Mouse (Mus musculus) midbrain, embryonic 12.5 days (tissue): ENCODE results near the gene Man1b1. TPM values are rescaled to one million over a fixed set of nuclear protein-coding genes. Genes with fewer than 3 reads are reported as not detected.
A peak's percentile ranks its signal among the peaks of the same experiment; 100 is the strongest.

ENCODE experiments used
- ATAC-seq: fragments of 200-750 bp; cut with Nextera tagmentation; 2 replicates; pipeline ENCODE4 v1.8.0; 2017; ENCODE audit warnings: low read depth, moderate TSS enrichment, moderate library complexity; ENCODE audit not compliant: low FRiP score
- H3K27ac ChIP-seq: fragments of 300-500 bp; sonication (generic); replicated peaks from 2 replicates; pipeline ENCODE4 v1.5.1; 2016; ENCODE audit warnings: mild to moderate bottlenecking
- H3K27me3 ChIP-seq: fragments of 300-500 bp; sonication (generic); 2 replicates; pipeline ENCODE4 v1.6.1; 2016; ENCODE audit warnings: mild to moderate bottlenecking
- H3K36me3 ChIP-seq: fragments of 300-500 bp; sonication (generic); 2 replicates; pipeline ENCODE4 v1.6.1; 2016
- H3K4me1 ChIP-seq: fragments of 300-500 bp; sonication (generic); 2 replicates; pipeline ENCODE4 v1.6.1; 2016
- H3K4me2 ChIP-seq: fragments of 300-500 bp; sonication (generic); replicated peaks from 2 replicates; pipeline ENCODE4 v1.6.1; 2016; ENCODE audit warnings: mild to moderate bottlenecking, moderate library complexity
- H3K4me3 ChIP-seq: fragments of 300-500 bp; sonication (generic); 2 replicates; pipeline ENCODE4 v1.5.1; 2016; ENCODE audit warnings: mild to moderate bottlenecking
- H3K9ac ChIP-seq: fragments of 300-500 bp; sonication (generic); replicated peaks from 2 replicates; pipeline ENCODE4 v1.6.1; 2016; ENCODE audit warnings: mild to moderate bottlenecking, moderate library complexity
- H3K9me3 ChIP-seq: fragments of 300-500 bp; sonication (generic); 2 replicates; pipeline ENCODE4 v1.6.1; 2016; ENCODE audit warnings: mild to moderate bottlenecking
- WGBS: fragments of 180-500 bp; shearing (Covaris S2); methylation state at CpG from one replicate; pipeline ENCODE4 v1.1.7; 2016; 5-methylcytosine and 5-hydroxymethylcytosine counted together
- polyA plus RNA-seq: library from polyadenylated mRNA; unstranded; fragments of >200 nt; fragmentation: Nextera tagmentation; extraction: Ambion mirVana; gene quantifications from 2 replicates; pipeline ENCODE4 v1.2.1, GENCODE M21; 2016

Gene Man1b1
- polyA plus RNA-seq, 1 experiment from 2014 or later = 72.2 TPM

DNA sequence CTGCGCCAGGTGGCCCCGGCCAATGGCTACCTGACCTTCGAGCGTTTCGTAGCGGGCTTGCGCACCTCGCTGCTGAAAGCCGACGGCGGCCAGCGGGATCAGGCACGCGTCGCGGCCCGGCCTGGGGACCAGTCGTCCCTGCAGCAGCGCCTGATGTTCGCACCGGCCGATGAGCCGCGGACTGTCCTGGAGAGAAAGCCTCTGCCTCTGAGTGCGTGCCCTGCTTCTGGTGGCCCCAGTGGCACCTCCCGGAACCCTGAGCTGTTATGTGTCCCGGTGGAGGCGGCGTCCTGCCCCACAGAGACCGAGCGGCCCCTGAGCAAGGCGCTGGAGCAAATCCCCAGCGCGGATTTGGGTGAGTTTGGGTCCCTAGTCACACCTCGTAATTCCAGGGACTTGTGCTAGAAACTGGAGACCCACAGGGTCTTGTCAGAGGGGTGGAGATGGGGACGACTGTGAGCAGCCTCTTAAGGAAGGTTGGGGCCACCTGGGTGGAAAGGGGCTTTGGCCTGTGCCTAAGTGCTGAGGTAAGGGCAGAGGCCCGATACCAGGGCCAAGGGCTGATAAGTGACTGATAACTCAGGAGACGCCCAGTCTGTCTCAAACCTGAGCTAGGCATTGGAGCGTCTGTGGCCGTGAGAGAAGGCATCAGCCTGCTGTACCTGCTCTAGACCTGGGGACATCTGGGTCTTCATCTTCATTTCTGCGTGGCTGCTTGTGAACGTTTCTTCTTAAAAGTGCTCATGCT lies 40.7 kb downstream of the Man1b1 start:
- 2% methylated on average over 42 of the region's 42 CpGs for WGBS

DNA sequence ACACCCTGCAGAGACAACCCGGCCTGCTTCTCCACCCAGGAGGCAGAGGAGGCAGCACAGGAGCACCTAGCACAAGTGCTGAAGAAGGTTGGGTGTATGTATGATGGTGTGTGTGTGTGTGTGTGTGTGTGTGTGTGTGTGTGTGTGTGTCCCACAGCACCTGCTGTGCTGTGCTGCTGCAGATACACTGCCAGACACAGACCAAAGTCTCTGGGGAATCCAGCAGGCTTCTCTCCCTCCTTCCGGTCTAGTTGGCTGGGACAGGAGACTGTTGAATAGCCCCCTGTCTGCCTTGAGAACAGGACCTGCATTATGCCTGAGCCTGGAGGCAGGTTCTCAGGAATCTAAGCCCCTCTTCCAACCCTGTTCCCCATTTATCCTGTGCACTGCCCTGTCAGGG lies 41.3 kb downstream of the Man1b1 start:
- ATAC-seq = no peak

More for the DNA sequence above, 40.7 kb downstream of the Man1b1 start:
- ATAC-seq = 0 out of 2 replicates have a peak, but pooled peaks have one; percentile 14
- peak overlapping the region; percentile 90; the same call in 1 of the 2 replicates for H3K27ac ChIP-seq
- peaks cover 10% of the 10 kb centered on the region; the same call in 1 of the 2 replicates for H3K27me3 ChIP-seq
- peak overlapping the region; percentile 78 for H3K9ac ChIP-seq
- H3K36me3 ChIP-seq = peaks cover 25% of the 10 kb centered on the region
- H3K4me2 ChIP-seq = peak overlapping the region; percentile 96
- H3K4me3 ChIP-seq = peak overlapping the region; percentile 77
- H3K9me3 ChIP-seq = no peaks in the 10 kb centered on the region
- peaks cover 32% of the 10 kb centered on the region for H3K4me1 ChIP-seq

DNA sequence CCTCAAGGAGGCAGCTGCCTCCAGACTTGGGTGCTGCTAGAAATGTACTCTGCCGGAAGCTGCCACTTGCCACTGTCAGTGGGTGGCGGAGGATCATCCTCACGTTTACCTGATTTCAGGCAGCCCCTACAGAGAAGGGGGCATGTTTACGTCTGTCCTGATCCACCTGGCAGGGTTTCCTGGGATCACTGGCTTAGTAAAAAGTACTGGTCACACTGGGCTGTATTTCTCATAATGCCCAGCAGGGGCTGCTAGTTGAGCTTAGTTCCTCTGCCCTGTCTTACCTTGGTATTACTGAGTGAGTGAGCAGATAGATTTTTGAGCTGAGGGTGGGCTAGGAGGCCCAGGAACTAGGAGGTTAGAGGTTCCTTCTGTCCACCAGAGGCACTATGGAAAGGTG lies 44.5 kb downstream of the Man1b1 start:
- no peak for ATAC-seq
- 56% methylated on average over 4 of the region's 4 CpGs for WGBS
- H3K9ac ChIP-seq = no peak overlapping the region
- H3K36me3 ChIP-seq = peaks cover 34% of the 10 kb centered on the region
- no peak overlapping the region for H3K4me3 ChIP-seq
- no peaks in the 10 kb centered on the region for H3K27me3 ChIP-seq
- no peak overlapping the region for H3K4me2 ChIP-seq
- no peaks in the 10 kb centered on the region for H3K9me3 ChIP-seq
- H3K27ac ChIP-seq = no peak overlapping the region
- H3K4me1 ChIP-seq = peaks cover 27% of the 10 kb centered on the region

More for the DNA sequence above, 41.3 kb downstream of the Man1b1 start:
- peak overlapping the region; percentile 77 for H3K4me3 ChIP-seq
- peak overlapping the region; percentile 78 for H3K9ac ChIP-seq
- 33% methylated on average over 2 of the region's 2 CpGs for WGBS
- peaks cover 5% of the 10 kb centered on the region; the same call in 1 of the 2 replicates for H3K27me3 ChIP-seq
- H3K27ac ChIP-seq = no peak overlapping the region
- no peaks in the 10 kb centered on the region for H3K9me3 ChIP-seq
- H3K36me3 ChIP-seq = peaks cover 31% of the 10 kb centered on the region
- peaks cover 32% of the 10 kb centered on the region for H3K4me1 ChIP-seq
- peak overlapping the region; percentile 96 for H3K4me2 ChIP-seq

DNA sequence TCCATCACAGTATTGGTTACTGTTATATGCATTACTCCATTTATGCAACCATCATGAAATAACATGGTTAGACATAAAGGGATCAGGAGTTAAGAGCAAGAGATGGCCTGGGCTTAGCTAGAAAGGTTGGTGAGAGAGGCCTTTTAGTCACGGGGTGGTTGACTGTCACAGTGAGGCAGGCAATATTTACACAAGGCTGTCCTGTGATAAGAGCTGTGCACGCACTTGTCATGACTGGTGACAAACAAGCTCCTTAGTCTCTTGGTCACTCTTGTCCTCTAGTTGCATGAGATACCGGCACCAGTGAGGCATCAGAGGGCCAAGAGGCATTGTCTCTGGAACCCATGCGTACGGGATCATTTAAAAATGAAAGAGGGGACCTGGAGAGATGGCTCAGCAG lies 52.4 kb downstream of the Man1b1 start:
- WGBS = 76% methylated on average over 5 of the region's 5 CpGs
- ATAC-seq = no peak
- Histone ChIP-seq H3K4me3 (no peak overlapping the region), H3K4me1 (no peaks in the 10 kb centered on the region), H3K36me3 (no peaks in the 10 kb centered on the region), H3K27ac (no peak overlapping the region), H3K9ac (no peak overlapping the region), H3K27me3 (no peaks in the 10 kb centered on the region), H3K9me3 (no peaks in the 10 kb centered on the region), H3K4me2 (no peak overlapping the region)

DNA sequence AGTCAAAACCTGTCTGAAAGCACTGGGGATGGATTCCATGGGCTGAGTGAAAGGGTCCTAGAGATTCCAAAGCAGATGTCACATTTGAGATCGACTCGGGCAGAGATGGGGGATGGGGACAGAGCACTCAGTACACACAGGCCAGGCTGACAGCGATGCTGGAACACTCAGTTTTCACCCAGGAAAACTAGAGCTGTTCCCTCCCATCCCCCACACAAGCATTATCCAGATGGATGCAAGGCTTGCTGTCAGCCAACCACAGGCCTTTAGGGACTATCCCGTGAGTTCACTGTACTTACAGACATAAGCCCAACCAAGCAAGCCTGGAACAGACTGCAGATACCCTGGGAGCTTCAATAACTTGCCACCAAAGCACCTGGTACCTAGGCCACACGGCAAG lies 59.1 kb downstream of the Man1b1 start:
- Histone ChIP-seq H3K4me2 (no peak overlapping the region), H3K9me3 (no peaks in the 10 kb centered on the region), H3K27ac (no peak overlapping the region), H3K36me3 (no peaks in the 10 kb centered on the region), H3K9ac (no peak overlapping the region), H3K27me3 (peaks cover 35% of the 10 kb centered on the region), H3K4me1 (peaks cover 12% of the 10 kb centered on the region), H3K4me3 (no peak overlapping the region)
- 80% methylated on average over 5 of the region's 5 CpGs for WGBS
- ATAC-seq = no peak

DNA sequence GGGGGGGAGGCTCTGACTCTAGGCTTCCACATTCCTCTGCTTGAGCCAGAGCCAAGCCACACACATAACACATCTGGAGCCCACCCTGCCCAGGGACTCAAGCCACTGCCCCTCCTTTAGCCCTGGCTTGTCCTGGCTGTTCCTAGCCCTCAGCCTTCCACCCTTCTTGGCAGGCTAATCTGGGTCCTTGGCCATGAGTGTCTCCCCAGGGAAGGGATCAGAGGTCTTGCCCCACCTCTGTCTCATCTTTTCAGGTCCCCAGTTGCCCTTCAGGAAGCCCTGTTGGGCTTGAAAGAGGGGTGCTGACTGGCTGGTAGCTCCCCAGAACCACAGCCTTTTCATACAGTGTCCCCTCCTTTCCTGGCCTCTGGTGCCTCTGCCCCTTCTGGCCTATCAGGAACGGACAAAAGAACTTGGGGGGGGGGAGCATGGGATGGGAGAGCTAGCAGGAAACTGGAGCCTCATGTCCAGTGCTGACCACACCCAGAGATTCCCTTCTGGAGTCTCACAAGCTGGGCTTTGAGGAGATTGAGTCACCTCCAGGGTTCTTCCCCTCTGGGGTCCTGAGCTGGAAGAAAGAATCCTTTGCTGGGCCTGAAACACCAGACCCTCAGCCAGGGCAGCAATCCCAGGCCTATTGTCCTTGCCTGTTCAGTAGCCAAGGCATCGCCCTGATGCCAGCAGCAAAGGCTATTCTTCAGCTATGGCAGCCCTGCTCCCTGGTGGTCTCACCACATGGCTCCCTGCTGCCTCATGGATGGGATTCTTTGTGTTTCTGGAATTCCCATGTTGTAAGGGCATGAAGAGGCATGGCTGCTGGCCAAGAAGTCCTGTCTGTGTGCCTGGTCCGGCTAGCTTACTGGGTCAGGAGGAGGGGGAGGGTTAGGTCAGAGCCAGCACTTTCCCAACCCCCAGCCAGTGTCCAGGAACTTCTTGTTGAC lies 62.4 kb downstream of the Man1b1 start:
- ATAC-seq = no peak
- no peak overlapping the region for H3K9ac ChIP-seq

DNA sequence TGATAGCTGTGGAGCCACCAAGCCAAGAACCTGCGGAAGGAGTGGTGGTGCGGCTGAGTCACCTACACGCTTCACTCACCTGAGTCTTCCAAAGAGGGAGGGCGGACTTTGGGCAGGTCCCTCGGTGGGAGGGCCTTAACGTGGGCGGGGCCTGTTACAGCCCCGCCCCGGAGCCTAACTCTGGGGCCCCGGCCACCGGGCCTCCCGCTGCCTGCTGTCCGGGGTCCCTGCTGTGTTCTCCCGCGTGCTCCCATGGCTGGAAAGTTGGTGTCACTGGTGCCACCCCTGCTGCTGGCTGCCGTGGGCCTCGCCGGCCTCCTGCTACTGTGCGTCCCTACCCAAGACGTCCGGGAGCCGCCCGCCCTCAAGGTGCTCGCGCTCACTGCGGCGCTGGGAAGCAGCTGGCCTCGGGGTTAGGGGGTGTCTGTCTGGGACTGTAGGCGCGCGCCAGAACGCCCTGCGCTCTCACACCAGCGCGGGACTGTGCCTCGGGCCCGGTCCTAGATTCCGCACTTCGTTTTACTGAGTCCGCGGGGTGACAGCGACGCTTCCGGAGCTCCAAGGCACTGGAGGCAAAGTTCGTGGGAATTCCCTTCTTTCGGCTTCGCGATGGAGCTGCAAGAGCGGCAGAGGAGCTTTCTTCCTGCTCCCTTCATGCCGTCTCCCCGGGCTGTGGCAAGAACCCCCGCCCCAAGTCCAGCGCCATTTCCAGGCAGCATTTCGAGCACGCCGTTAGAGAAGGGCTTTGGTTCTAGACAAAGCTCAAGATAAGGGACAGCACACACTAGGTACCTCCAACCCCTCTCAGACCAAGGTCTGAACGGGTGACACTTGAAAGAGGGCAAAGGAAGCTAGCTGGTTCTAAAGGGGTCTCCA lies 63.8 kb downstream of the Man1b1 start, which contains the start of gene Entpd2:
Gene Entpd2, plus strand, starts transcription at position 154 of the 876 bp plus-strand sequence.
- H3K36me3 ChIP-seq = no peaks in the 10 kb centered on the region
- ATAC-seq = no peak
- peaks cover 22% of the 10 kb centered on the region for H3K4me1 ChIP-seq
- whole genome bisulfite sequencing = 2% methylated on average over 57 of the region's 57 CpGs
- no peak within 1 kb of the TSS for H3K9ac ChIP-seq
- H3K4me3 ChIP-seq = peak within 1 kb of the TSS; percentile 34
- H3K9me3 ChIP-seq = no peaks in the 10 kb centered on the region
- H3K27ac ChIP-seq = no peak within 1 kb of the TSS
- peak within 1 kb of the TSS; percentile 58 for H3K4me2 ChIP-seq
- H3K27me3 ChIP-seq = peaks cover 82% of the 10 kb centered on the region

More for the DNA sequence above, 62.4 kb downstream of the Man1b1 start:
- Histone ChIP-seq H3K4me1 (peaks cover 15% of the 10 kb centered on the region), H3K27ac (no peak overlapping the region), H3K36me3 (no peaks in the 10 kb centered on the region), H3K4me3 (no peak overlapping the region), H3K27me3 (peaks cover 67% of the 10 kb centered on the region), H3K9me3 (no peaks in the 10 kb centered on the region), H3K4me2 (no peak overlapping the region)
- WGBS = 43% methylated on average over 3 of the region's 3 CpGs

DNA sequence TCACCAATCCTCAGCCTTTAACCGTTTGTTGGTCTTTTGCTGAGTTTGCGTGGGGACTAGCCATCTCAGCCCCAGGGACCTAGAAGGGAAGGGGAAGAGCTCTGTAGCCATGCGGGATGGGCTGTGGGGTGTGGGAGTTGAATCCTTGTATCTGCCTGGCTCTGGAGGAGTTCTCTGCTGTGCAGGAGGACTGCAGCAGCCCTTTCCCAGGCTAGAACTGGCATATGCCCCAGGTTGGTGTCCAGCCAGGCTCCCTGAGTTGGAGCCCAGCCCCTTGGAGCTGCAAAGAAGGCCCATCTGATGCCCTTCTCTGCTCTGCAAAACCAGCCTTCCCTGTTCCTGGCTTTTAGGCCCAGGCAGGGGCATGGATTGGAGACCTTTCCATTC lies 64.5 kb downstream of the Man1b1 start:
- 24% methylated on average over 3 of the region's 3 CpGs for WGBS
- H3K27me3 ChIP-seq = peaks cover 86% of the 10 kb centered on the region
- no peaks in the 10 kb centered on the region for H3K36me3 ChIP-seq
- ATAC-seq = no peak
- H3K4me3 ChIP-seq = no peak overlapping the region
- H3K9ac ChIP-seq = no peak overlapping the region
- no peaks in the 10 kb centered on the region for H3K9me3 ChIP-seq
- H3K4me1 ChIP-seq = peaks cover 22% of the 10 kb centered on the region
- peak overlapping the region; percentile 58 for H3K4me2 ChIP-seq
- H3K27ac ChIP-seq = no peak overlapping the region

DNA sequence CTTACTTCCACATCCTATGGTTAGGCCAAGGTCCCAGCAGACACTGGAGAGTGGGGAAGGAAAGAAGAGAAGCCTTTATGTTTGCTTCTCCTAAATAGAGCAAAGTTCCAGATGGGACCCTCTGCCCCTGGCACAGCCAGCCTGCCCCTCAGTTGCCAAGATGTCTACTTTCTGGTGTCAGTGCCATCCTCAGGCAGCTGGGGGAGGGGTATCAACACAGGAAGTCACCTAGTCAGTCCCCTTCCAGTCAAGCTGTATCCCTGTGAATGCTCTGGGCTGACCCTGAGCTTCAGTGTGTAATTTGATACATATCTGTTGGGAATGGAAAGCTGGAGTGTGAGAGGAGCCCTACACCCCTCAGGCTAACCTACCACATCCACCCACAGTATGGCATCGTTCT lies 64.9 kb downstream of the Man1b1 start:
- no peaks in the 10 kb centered on the region for H3K9me3 ChIP-seq
- H3K4me1 ChIP-seq = peaks cover 22% of the 10 kb centered on the region
- no peak for ATAC-seq
- 70% methylated on average over 1 of the region's 1 CpGs for WGBS
- H3K27ac ChIP-seq = no peak overlapping the region
- peaks cover 85% of the 10 kb centered on the region for H3K27me3 ChIP-seq
- H3K4me2 ChIP-seq = no peak overlapping the region
- H3K4me3 ChIP-seq = no peak overlapping the region
- no peaks in the 10 kb centered on the region for H3K36me3 ChIP-seq
- no peak overlapping the region for H3K9ac ChIP-seq

DNA sequence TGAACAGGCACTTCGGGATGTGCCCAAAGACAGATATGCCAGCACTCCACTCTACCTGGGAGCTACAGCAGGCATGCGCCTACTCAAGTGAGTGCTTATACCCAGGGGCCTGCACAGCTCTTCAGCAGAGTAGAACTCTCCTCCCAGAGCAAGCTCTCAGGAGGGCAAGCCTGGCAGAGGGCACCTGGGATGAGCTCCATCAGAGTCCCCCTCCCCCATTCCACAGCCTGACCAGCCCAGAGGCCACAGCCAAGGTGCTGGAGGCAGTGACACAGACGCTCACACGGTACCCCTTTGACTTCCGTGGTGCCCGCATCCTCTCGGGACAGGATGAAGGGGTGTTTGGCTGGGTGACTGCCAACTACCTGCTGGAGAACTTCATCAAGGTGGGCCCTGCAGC lies 65.9 kb downstream of the Man1b1 start:
- WGBS = 93% methylated on average over 7 of the region's 7 CpGs
- Histone ChIP-seq H3K4me2 (no peak overlapping the region), H3K4me3 (no peak overlapping the region), H3K9me3 (no peaks in the 10 kb centered on the region), H3K9ac (no peak overlapping the region), H3K4me1 (peaks cover 25% of the 10 kb centered on the region), H3K27ac (no peak overlapping the region), H3K27me3 (peaks cover 84% of the 10 kb centered on the region), H3K36me3 (no peaks in the 10 kb centered on the region)
- ATAC-seq = no peak

DNA sequence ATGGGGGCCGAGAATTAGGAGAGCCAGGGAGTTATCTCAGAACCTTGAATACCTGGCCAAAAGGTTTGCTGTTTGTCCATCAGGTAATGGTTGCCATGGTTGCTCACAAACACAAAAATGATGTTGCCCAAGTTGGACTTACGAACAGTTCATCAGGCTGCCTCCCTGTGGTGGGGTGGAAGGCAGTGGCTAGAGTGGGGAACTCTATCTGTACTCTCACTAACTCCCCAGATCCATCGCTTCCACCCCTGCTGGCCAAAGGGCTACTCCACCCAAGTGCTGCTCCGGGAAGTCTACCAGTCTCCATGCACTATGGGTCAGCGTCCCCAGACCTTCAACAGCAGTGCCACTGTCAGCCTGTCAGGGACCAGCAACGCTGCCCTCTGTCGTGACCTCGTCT lies 66.9 kb downstream of the Man1b1 start, which contains the start of gene Npdc1:
Gene Npdc1, plus strand, starts transcription at position 301 of the 400 bp plus-strand sequence.
- H3K4me3 ChIP-seq = no peak within 1 kb of the TSS
- no peaks in the 10 kb centered on the region for H3K36me3 ChIP-seq
- H3K9ac ChIP-seq = no peak within 1 kb of the TSS
- peaks cover 31% of the 10 kb centered on the region for H3K4me1 ChIP-seq
- no peak within 1 kb of the TSS for H3K27ac ChIP-seq
- no peaks in the 10 kb centered on the region for H3K9me3 ChIP-seq
- no peak for ATAC-seq
- no peak within 1 kb of the TSS for H3K4me2 ChIP-seq
- WGBS = 68% methylated on average over 8 of the region's 8 CpGs
- H3K27me3 ChIP-seq = peaks cover 78% of the 10 kb centered on the region
